Mouse (Mus musculus): ENCODE measurements around the gene Lrrfip2. TPM values are rescaled to one million over a fixed set of nuclear protein-coding genes. Genes with fewer than 3 reads are reported as not detected.

Lrrfip2 gene
- 10 to 100 TPM; 93.5 to 97.6 TPM for total RNA-seq (2021)

DNA sequence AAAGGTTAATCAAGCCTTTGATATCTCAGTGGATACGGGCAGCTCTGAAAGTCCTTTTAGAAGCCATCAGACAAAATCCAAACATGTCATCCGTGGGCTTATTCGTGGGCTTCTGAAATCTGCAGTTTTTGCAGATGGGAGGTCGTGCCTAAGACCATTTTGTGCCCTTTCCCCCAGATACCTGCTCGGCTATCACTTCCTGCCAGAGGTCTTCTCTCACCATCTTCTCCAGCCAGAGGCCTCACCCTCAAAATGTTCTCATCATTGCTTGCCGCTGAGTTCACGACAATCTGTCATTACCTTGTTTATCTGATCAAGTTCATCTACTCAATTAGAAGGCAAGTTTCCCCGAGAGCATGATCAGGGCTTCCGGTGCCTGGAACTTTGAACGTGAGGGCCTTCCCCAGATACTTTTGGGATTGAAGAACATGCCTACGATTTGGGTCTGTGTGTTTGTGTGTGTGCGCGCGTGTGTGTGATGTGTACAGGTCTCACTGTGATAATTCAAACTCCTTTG, at the start of gene Lrrfip2:
Lrrfip2 (plus strand) TSS at position 467 of the 517 bp plus-strand sequence.
- intact Hi-C loops (cut with DNase I) = no loop called here
- DNase-seq = no peak

- DNase-seq = peak; percentile 61 to 75
- intact Hi-C loops (cut with DNase I) = loop anchor here (2.0 kb wide), 1 partner anchor 22 kb away; no protein-coding TSS in a partner anchor
Observed at GRCm38 (mm10) chr9:111070546-111070961, 46.8 kb upstream of the Lrrfip2 start.

DNA sequence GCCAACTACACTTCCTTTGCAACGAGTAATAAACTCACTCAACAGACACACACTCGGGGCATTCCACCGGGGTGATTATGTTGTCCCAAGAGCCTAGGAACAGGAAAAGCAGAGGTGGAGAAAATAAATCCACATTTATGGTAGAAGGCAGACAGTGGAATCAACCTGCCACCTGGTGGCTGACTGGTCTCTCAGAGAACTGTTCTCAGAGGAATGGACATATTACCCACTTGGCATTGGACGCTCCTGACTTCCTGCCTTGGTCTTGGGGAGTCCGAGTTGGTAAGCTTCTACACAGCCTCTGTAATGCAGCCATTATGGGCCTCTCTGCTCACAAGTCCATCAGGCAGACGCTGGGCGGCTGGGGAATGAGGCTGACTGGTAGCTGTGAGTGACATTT, 45.2 kb upstream of the Lrrfip2 start:
- intact Hi-C loops (cut with DNase I) = loop anchor here (1.0 to 2.0 kb wide), 2 partner anchors 75 to 149 kb away; no protein-coding TSS in a partner anchor
- DNase-seq = peak; percentile 49 to 54

GRCm38 (mm10) chr9:111072971-111073370, 44.4 kb upstream of the Lrrfip2 start:
- DNase-seq = no peak
- intact Hi-C loops (cut with DNase I) = loop anchor here (1.0 to 2.0 kb wide), 2 partner anchors 76 to 150 kb away; no protein-coding TSS in a partner anchor

GRCm38 (mm10) chr9:111077745-111078144, 39.6 kb upstream of the Lrrfip2 start:
- no peak for DNase-seq
- intact Hi-C loops (cut with DNase I) = no loop called here

- DNase-seq = no peak
- intact Hi-C loops (cut with DNase I) = no loop called here
Observed at GRCm38 (mm10) chr9:111080801-111081200, 36.6 kb upstream of the Lrrfip2 start.

GRCm38 (mm10) chr9:111081765-111082164, 35.6 kb upstream of the Lrrfip2 start:
- no peak for DNase-seq
- intact Hi-C loops (cut with DNase I) = no loop called here

DNA sequence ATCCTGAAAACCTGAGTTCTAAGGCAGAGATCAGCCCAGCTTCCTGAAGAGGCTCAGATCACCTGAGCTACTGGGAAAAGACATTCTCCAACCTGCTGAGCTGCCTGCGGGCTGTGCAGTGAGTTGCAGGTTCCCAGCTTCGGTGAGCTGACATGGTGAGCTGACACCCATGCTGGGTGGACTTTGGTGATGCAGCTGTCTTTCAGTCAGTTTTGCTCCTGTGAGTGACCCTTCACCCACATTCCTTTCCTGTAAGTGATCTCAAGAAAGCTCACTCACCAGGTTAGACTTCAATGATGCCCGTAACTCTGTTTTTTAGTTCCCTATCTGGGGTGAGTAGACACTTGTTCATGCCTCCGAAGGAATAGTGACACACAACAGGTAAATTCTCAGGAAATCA, 32.1 kb upstream of the Lrrfip2 start:
- DNase-seq = no peak
- intact Hi-C loops (cut with DNase I) = no loop called here

DNA sequence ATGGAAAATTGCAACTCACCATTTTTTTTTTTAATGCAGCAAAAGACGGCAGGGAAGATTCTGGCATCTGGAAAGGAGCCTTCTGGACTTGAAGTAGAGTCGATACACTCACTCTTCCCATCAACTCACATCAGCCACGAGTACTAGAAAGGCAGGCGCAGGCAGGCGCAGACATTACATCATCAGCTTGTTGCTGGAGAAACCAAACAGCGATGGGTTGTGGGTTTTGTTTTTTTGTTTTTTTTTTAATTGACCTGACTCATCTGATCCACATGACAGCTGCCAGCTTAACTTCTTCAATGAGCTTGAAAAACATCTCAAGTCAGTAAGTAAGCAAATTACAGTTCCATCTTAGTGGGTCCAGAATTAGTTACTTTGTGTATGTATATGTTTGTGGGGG, 31.3 kb upstream of the Lrrfip2 start:
- intact Hi-C loops (cut with DNase I) = no loop called here
- no peak for DNase-seq

- no peak for DNase-seq
- intact Hi-C loops (cut with DNase I) = no loop called here
Observed at GRCm38 (mm10) chr9:111086995-111087606, 30.3 kb upstream of the Lrrfip2 start.

- intact Hi-C loops (cut with DNase I) = no loop called here
- DNase-seq = no peak
Observed at GRCm38 (mm10) chr9:111087960-111088359, 29.4 kb upstream of the Lrrfip2 start.

GRCm38 (mm10) chr9:111088886-111089285, 28.5 kb upstream of the Lrrfip2 start:
- intact Hi-C loops (cut with DNase I) = no loop called here
- no peak for DNase-seq

DNA sequence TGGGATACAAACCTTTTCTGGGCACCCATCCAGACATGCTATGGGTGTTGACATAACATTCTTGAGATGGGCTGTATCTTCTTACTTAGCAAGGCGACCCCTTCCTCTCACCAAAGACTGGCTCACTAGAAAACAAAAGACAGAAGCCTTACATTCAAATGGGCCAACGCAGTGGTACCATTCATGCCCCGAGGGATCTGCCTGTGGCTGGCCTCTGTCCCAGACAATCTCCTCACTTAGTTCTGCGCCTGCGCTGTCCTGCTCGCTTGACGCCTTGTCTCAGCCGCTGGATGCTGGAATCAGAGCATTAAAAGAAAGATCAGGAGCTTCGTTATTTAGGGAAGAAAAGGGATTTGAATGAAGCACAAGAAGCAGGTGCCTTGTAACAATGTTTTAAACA, 24.7 kb upstream of the Lrrfip2 start:
- intact Hi-C loops (cut with DNase I) = loop anchor here (2.0 to 5.0 kb wide), 4 partner anchors 58 to 135 kb away; no protein-coding TSS in a partner anchor
- DNase-seq = peak; percentile 62 to 66

GRCm38 (mm10) chr9:111093094-111093493, 24.3 kb upstream of the Lrrfip2 start:
- peak; percentile 53 to 73 for DNase-seq
- intact Hi-C loops (cut with DNase I) = loop anchor here (2.0 to 5.0 kb wide), 4 partner anchors 58 to 134 kb away; no protein-coding TSS in a partner anchor

DNA sequence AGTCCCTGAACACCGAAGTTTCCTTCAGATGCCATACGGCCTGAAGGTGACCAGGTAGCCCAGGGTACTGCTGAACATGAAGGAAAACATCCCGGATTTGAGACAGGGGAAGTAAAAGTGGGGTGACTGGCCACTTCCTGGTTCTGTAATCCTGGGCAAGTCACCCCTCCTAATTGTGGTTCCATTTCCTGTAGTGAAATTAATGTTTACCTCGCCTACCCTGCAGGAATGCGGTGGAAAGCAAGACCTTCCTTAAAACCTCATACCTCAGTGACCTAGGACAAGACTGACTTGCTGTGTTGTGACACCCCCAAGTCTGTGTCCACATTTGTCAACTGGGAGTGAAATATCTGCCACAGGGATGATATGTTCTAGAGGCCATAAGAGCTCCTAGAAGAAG, 22.8 kb upstream of the Lrrfip2 start:
- intact Hi-C loops (cut with DNase I) = loop anchor here (5.0 kb wide), 3 partner anchors 93 to 133 kb away; no protein-coding TSS in a partner anchor
- DNase-seq = no peak

DNA sequence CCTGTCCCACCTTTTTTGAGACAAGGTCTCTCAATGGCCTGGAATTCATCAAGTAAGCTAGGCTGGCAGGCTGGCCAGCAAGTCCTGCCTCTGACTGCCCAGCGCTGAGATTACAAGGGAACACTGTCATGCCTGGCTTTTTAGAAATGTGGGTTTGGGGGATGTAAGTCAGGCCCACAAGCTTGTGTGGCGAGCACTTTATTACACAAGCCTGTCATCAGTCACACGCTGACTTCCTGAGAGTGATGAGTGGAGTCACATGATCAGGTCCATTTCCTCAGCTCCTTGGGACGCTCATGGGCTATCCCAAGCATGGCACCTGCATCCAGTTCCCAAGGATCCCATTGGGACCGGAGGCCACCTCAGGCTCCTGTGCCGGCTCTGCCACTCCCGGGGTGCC, 21.7 kb upstream of the Lrrfip2 start:
- DNase-seq = no peak
- intact Hi-C loops (cut with DNase I) = no loop called here

- no peak for DNase-seq
- intact Hi-C loops (cut with DNase I) = no loop called here
Observed at GRCm38 (mm10) chr9:111096419-111097326, 20.7 kb upstream of the Lrrfip2 start.

DNA sequence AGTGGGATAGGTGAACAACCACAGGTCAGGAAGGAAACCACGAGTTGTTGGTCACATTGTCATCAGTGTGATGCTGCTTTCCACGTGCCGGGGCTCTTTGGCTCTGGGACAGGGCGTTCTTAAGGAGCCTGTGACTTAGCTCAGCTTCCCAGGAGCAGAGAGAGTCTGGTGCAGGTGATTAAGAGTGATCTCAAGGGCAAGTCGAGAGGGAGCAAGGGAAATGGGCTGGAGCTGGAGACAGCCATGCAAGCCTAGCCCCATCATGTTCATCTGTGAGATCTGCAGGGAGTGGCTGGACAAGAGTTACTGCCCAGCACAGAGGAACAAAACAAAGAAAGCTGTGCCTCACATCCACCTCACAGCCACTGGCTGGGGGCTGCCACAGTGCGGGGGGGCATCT, 19.8 kb upstream of the Lrrfip2 start:
- intact Hi-C loops (cut with DNase I) = no loop called here
- no peak for DNase-seq

GRCm38 (mm10) chr9:111100406-111100805, 17.0 kb upstream of the Lrrfip2 start:
- intact Hi-C loops (cut with DNase I) = no loop called here
- no peak for DNase-seq

- DNase-seq = no peak
- intact Hi-C loops (cut with DNase I) = no loop called here
Observed at GRCm38 (mm10) chr9:111103293-111103692, 14.1 kb upstream of the Lrrfip2 start.

GRCm38 (mm10) chr9:111103893-111104292, 13.5 kb upstream of the Lrrfip2 start:
- no peak for DNase-seq

More at GRCm38 (mm10) chr9:111103893-111104292, 13.5 kb upstream of the Lrrfip2 start:
- intact Hi-C loops (cut with DNase I) = no loop called here

All from heart, postnatal 36 days (tissue).